Mouse (Mus musculus) CD4-positive, CD25-positive, alpha-beta regulatory T cell, adult 2 months (primary cell): ENCODE data around the gene Cnksr1.

Experiments used
- DNase-seq: peaks from one replicate; pipeline ENCODE4 v3.0.0-alpha.2; 2012; ENCODE audit warnings: low read depth, low spot score

Gene Cnksr1

GRCm38 (mm10) chr4:134203340-134203896, 34.8 kb downstream of the Cnksr1 start:
- no peak for DNase-seq

- DNase-seq = no peak
Measured at GRCm38 (mm10) chr4:134202904-134203303, 35.3 kb downstream of the Cnksr1 start, which contains the start of gene Gm7534. TSS of gene Gm7534 (minus strand) at chr4:134203004.

- no peak for DNase-seq
Measured at GRCm38 (mm10) chr4:134199371-134199770, 38.8 kb downstream of the Cnksr1 start.

GRCm38 (mm10) chr4:134186268-134186667, 51.9 kb downstream of the Cnksr1 start:
- no peak for DNase-seq

GRCm38 (mm10) chr4:134185569-134185968, 52.6 kb downstream of the Cnksr1 start:
- DNase-seq = no peak

GRCm38 (mm10) chr4:134183711-134184110, 54.5 kb downstream of the Cnksr1 start:
- DNase-seq = no peak

- no peak for DNase-seq
Measured at GRCm38 (mm10) chr4:134181825-134182224, 56.4 kb downstream of the Cnksr1 start.

GRCm38 (mm10) chr4:134181112-134181511, 57.1 kb downstream of the Cnksr1 start:
- DNase-seq = no peak
